ENCODE assay signal across 13 mouse cellular contexts in the genomic region with DNA sequence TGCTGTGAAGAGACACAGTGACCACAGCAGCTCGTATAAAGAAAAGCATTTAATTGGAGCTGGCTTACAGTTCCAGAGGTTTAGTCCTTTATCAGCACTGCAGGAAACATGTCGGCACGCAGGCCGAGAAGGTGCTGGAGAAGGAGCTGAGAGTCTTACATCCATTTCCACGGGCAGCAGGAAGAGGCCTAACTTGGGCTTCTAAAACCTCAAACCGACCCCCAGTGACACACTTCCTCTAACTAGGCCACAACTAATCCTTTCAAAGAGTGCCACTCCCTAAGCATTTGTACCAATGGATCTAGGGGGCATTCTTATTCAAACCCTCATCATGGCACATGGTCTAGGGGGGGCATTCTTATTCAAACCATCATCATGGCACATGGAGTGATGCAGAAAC.
"Had no signal": no experiment of that assay in that cellular context is flagged by ENCODE, and none has a peak within 500 bp of the region (broad histone marks: within the 10 kb centered on the region; RNA-seq: fewer than 3 reads in every experiment).

No protein-coding gene starts in this region.

- H3K4me1 ChIP-seq: liver, embryonic 13.5 days; lung, embryonic 15.5 days; midbrain, embryonic 15.5 days; neural tube, embryonic 13.5 days had no signal

- H3K9ac ChIP-seq: limb, embryonic 12.5 days; liver, embryonic 13.5 days; liver, postnatal 0 days; lung, embryonic 15.5 days; midbrain, embryonic 15.5 days; neural tube, embryonic 13.5 days had no signal

- H3K36me3 ChIP-seq: limb, embryonic 12.5 days; liver, embryonic 13.5 days; lung, embryonic 15.5 days; midbrain, embryonic 15.5 days; neural tube, embryonic 13.5 days had no signal

- H3K4me2 ChIP-seq: limb, embryonic 12.5 days; liver, embryonic 13.5 days; lung, embryonic 15.5 days; midbrain, embryonic 15.5 days; neural tube, embryonic 13.5 days had no signal

- H3K27ac ChIP-seq: limb, embryonic 12.5 days; liver, embryonic 13.5 days; lung, embryonic 15.5 days; macrophage; midbrain, embryonic 15.5 days; neural tube, embryonic 13.5 days had no signal

- DNase-seq: kidney, adult 8-10 months; kidney, postnatal 36 days; liver; liver, embryonic 13.5 days; liver, postnatal 0 days; lung, postnatal 14 days; retina, postnatal 1 day had no signal

- H3K27me3 ChIP-seq: limb, embryonic 12.5 days; liver, embryonic 13.5 days; lung, embryonic 15.5 days; midbrain, embryonic 15.5 days; neural tube, embryonic 13.5 days had no signal

- H3K4me3 ChIP-seq: limb, embryonic 12.5 days; liver, embryonic 13.5 days; lung, embryonic 15.5 days; midbrain, embryonic 15.5 days; neural tube, embryonic 13.5 days had no signal

- H3K9me3 ChIP-seq: limb, embryonic 12.5 days; liver, embryonic 13.5 days; lung, embryonic 15.5 days; midbrain, embryonic 15.5 days; neural tube, embryonic 13.5 days had no signal

- ATAC-seq: intestine, postnatal 0 days; liver, postnatal 0 days; midbrain, embryonic 15.5 days had no signal
